Mouse (Mus musculus) testis, adult 2 months (tissue): ENCODE data around the gene Nfic.

Source experiments
- CTCF ChIP-seq: fragments of 200-500 bp; IDR thresholded peaks from 2 replicates; pipeline ENCODE4 v1.5.1; 2012; ENCODE audit warnings: low read depth, mild to moderate bottlenecking, inconsistent platforms, low read length, moderate library complexity; ENCODE audit not compliant: control insufficient read depth, insufficient read depth, insufficient replicate concordance
- POLR2A ChIP-seq: fragments of 200-500 bp; IDR thresholded peaks from 2 replicates; pipeline ENCODE4 v1.6.1; 2012; ENCODE audit warnings: low read depth, mild to moderate bottlenecking, inconsistent platforms, low read length, moderate library complexity; ENCODE audit not compliant: control insufficient read depth

- TF ChIP-seq POLR2A: no peak
- no peak for TF ChIP-seq CTCF
These were observed 103.7 kb downstream of the Nfic start for GRCm38 (mm10) chr10:81351678-81352291.
